ENCODE assay signal across 13 mouse cellular contexts in genomic region chr3:75498961-75499960, GRCm38 (mm10). TPM values are rescaled to one million over a fixed set of nuclear protein-coding genes. Genes with fewer than 3 reads are reported as not detected.
DNase-seq lines count a peak whose midpoint lies in the region; ATAC-seq and TF ChIP-seq lines count a peak whose summit lies in the region.
"Had no signal": no experiment of that assay in that cellular context is flagged by ENCODE, and none has a peak within 500 bp of the region (broad histone marks: within the 10 kb centered on the region; RNA-seq: fewer than 3 reads in every experiment).

No protein-coding gene starts in this region.

- WGBS in stomach, embryonic 15.5 days, result 74% methylated on average over 7 of the region's 7 CpGs

- dilution Hi-C loops in CH12.LX (cut with MboI; ENCODE audit: extremely low pct_ligation_motif_present, extremely low pct_unique_long_range_greater_than_20kb, low sequenced_read_pairs), result no loop called here

- TF ChIP-seq RAD21 in CH12.LX (IDR thresholded peaks at IDR 0.05; ENCODE audit: low read depth, low read length), result peak; percentile 1

- H3K27me3 ChIP-seq in CH12.LX (replicated peaks), result no peaks in the 10 kb centered on the region
- no peaks in the 10 kb centered on the region for H3K27me3 ChIP-seq in stomach, embryonic 15.5 days (replicated peaks)
- H3K27me3 ChIP-seq: heart, embryonic 15.5 days had no signal

- H3K4me3 ChIP-seq in CH12.LX (replicated peaks in 1 of 3; ENCODE audit: low read depth in 2 of 3, low read length in 2 of 3, poor library complexity in 1 of 3), result no peak overlapping the region
- H3K4me3 ChIP-seq in stomach, embryonic 15.5 days (replicated peaks), result no peak overlapping the region
- H3K4me3 ChIP-seq: heart, embryonic 15.5 days; midbrain, embryonic 10.5 days had no signal

- no peaks in the 10 kb centered on the region for H3K36me3 ChIP-seq in CH12.LX (replicated peaks in 1 of 2; ENCODE audit: control insufficient read depth in 1 of 2, insufficient read depth in 1 of 2, low read length in 1 of 2)
- H3K36me3 ChIP-seq in stomach, embryonic 15.5 days, result no peaks in the 10 kb centered on the region
- H3K36me3 ChIP-seq: heart, embryonic 15.5 days; midbrain, embryonic 10.5 days had no signal

- in situ Hi-C loops in CH12.LX (cut with MboI; ENCODE audit: low pct_ligation_motif_present, low pct_unique_long_range_greater_than_20kb, low sequenced_read_pairs), result no loop called here

- no peak for TF ChIP-seq POLR2A in CH12.LX (IDR thresholded peaks at IDR 0.05; ENCODE audit: low read depth, low read length)

- H3K9ac ChIP-seq in CH12.LX (ENCODE audit: insufficient read depth, low read depth), result no peak overlapping the region
- H3K9ac ChIP-seq in stomach, embryonic 15.5 days, result no peak overlapping the region
- H3K9ac ChIP-seq: heart, embryonic 15.5 days had no signal

- peak overlapping the region; percentile 84 for H3K4me2 ChIP-seq in CH12.LX (ENCODE audit: insufficient read depth, low read depth, poor library complexity, severe bottlenecking)
- no peak overlapping the region for H3K4me2 ChIP-seq in stomach, embryonic 15.5 days
- H3K4me2 ChIP-seq: heart, embryonic 15.5 days had no signal

- peak; percentile 0 for DNase-seq in spleen, adult 12 weeks (ENCODE audit: low spot score)
- no peak for DNase-seq in spleen, postnatal 10 days (ENCODE audit: low spot score in 2 of 2)
- DNase-seq in CH12.LX (ENCODE audit: extremely low read depth), result peak; percentile 53
- DNase-seq in gastrocnemius, adult 8-10 months (ENCODE audit: low spot score in 2 of 2), result no peak
- DNase-seq in gastrocnemius, postnatal 36 days, result no peak
- DNase-seq in MN1 (ENCODE audit: low spot score), result no peak
- DNase-seq: kidney, adult 11 months; liver had no signal

- H3K4me1 ChIP-seq in CH12.LX (ENCODE audit: control insufficient read depth in 1 of 2, insufficient read depth in 2 of 2), result peaks cover 6 to 17% of the 10 kb centered on the region in 2 experiments
- no peaks in the 10 kb centered on the region for H3K4me1 ChIP-seq in stomach, embryonic 15.5 days
- H3K4me1 ChIP-seq: heart, embryonic 15.5 days; midbrain, embryonic 10.5 days had no signal

- H3K79me2 ChIP-seq in CH12.LX (replicated peaks; ENCODE audit: control insufficient read depth, extremely low read depth, insufficient read depth, poor library complexity, severe bottlenecking), result no peaks in the 10 kb centered on the region

- peak; percentile 49 for TF ChIP-seq EP300 in CH12.LX (IDR thresholded peaks at IDR 0.05; ENCODE audit: low read length)

- intact Hi-C loops in gastrocnemius, postnatal 36 days (cut with DNase I), result no loop called here

- TF ChIP-seq CTCF in CH12.LX (conservative IDR thresholded peaks at IDR 0.05 in 1 of 2, IDR thresholded peaks at IDR 0.05 in 1 of 2; ENCODE audit: low read depth in 2 of 2, low read length in 2 of 2), result peak in 1 of 2 experiments; percentile 38; a peak in 2 of 4 replicates

- no peak overlapping the region for H3K27ac ChIP-seq in CH12.LX (ENCODE audit: insufficient read depth, low read depth)
- H3K27ac ChIP-seq in stomach, embryonic 15.5 days, result no peak overlapping the region
- H3K27ac ChIP-seq: heart, embryonic 15.5 days; midbrain, embryonic 10.5 days had no signal

- no peaks in the 10 kb centered on the region for H3K9me3 ChIP-seq in CH12.LX (replicated peaks; ENCODE audit: low read length)
- no peaks in the 10 kb centered on the region for H3K9me3 ChIP-seq in stomach, embryonic 15.5 days
- H3K9me3 ChIP-seq: heart, embryonic 15.5 days; midbrain, embryonic 10.5 days had no signal

- ATAC-seq in granulocyte monocyte progenitor cell, adult 5-6 weeks (replicated peaks; ENCODE audit: poor library complexity, severe bottlenecking), result peak; percentile 98
- ATAC-seq in stomach, embryonic 15.5 days (ENCODE audit: insufficient read depth, low FRiP score, low read depth), result 0 out of 2 replicates have a peak, but pooled peaks have one; percentile 31

TF ChIP-seq in CH12.LX, 34 proteins besides CTCF, POLR2A, EP300 and RAD21:
- peak; percentile 17; the same call in 1 of the 2 replicates for TF ChIP-seq SMC3 (IDR thresholded peaks at IDR 0.05; ENCODE audit: low read depth, low read length)
- no peak for TF ChIP-seq ZKSCAN1 (IDR thresholded peaks at IDR 0.05; ENCODE audit: borderline replicate concordance, low read depth, low read length)
- TF ChIP-seq MAZ (IDR thresholded peaks at IDR 0.05; ENCODE audit: low read depth, low read length), result no peak
- TF ChIP-seq POLR2AphosphoS2 (IDR thresholded peaks at IDR 0.05; ENCODE audit: low read depth, low read length), result no peak

RNA-seq across cellular contexts. Expression of gene Wdr49, which starts 17.3 kb away (rescaled TPM):
- total RNA-seq in CH12.LX (2012; rRNA removed), result not detected in 2 replicates
- total RNA-seq in CH12.LX (2014; rRNA removed), result not detected in 2 replicates
- polyA plus RNA-seq in CH12.LX (2012; ENCODE audit: insufficient read length, low read depth), result not detected in 2 replicates
- not detected in 2 replicates for total RNA-seq in granulocyte monocyte progenitor cell, adult 5-6 weeks (2014; fragmentation: Nextera tagmentation)
- 0.46 TPM in 1 of 2 replicates, not detected in the other for total RNA-seq in granulocyte monocyte progenitor cell, adult 5-6 weeks (2017)
- 0.05 TPM in 1 of 2 replicates, not detected in the other for polyA plus RNA-seq in stomach, embryonic 15.5 days (2015; fragmentation: Nextera tagmentation; extraction: Ambion mirVana)
- total RNA-seq in gastrocnemius, adult 8-10 months (2022), result not detected
- total RNA-seq in gastrocnemius, postnatal 36 days (2021), result not detected
- polyA plus RNA-seq: embryonic facial prominence, embryonic 11.5 days; heart, embryonic 15.5 days; midbrain, embryonic 10.5 days had no signal

RNA-seq across cellular contexts. Expression of gene Pdcd10, which starts 57.4 kb away (rescaled TPM):
- total RNA-seq in CH12.LX (2012; rRNA removed) (37.1 and 43.9 TPM in 2 replicates), CH12.LX (2014; rRNA removed) (142 and 175 TPM in 2 replicates)
- 69.1 and 73.6 TPM in 2 replicates for polyA plus RNA-seq in CH12.LX (2012; ENCODE audit: insufficient read length, low read depth)
- 44.0 and 61.8 TPM in 2 replicates for total RNA-seq in granulocyte monocyte progenitor cell, adult 5-6 weeks (2014; fragmentation: Nextera tagmentation)
- total RNA-seq in granulocyte monocyte progenitor cell, adult 5-6 weeks (2017), result 126 and 169 TPM in 2 replicates
- polyA plus RNA-seq in stomach, embryonic 15.5 days (2015; fragmentation: Nextera tagmentation; extraction: Ambion mirVana), result 83.9 and 86.8 TPM in 2 replicates
- total RNA-seq in gastrocnemius, adult 8-10 months (2022), result 10 to 100 TPM; 12.4 to 15.2 (median 13.7) TPM
- total RNA-seq in gastrocnemius, postnatal 36 days (2021), result 10 to 100 TPM; 12.7 to 14.6 TPM

RNA-seq across cellular contexts. Expression of gene Serpini1, which starts 58.1 kb away (rescaled TPM):
- total RNA-seq in CH12.LX (2012; rRNA removed), result 1.2 TPM in 2 replicates
- total RNA-seq in CH12.LX (2014; rRNA removed), result 2.5 and 3.5 TPM in 2 replicates
- polyA plus RNA-seq in CH12.LX (2012; ENCODE audit: insufficient read length, low read depth), result 1.1 and 2.2 TPM in 2 replicates
- 0.53 and 8.3 TPM in 2 replicates for total RNA-seq in granulocyte monocyte progenitor cell, adult 5-6 weeks (2014; fragmentation: Nextera tagmentation)
- total RNA-seq in granulocyte monocyte progenitor cell, adult 5-6 weeks (2017), result 1.2 and 1.3 TPM in 2 replicates
- polyA plus RNA-seq in stomach, embryonic 15.5 days (2015; fragmentation: Nextera tagmentation; extraction: Ambion mirVana), result 20.7 and 29.0 TPM in 2 replicates
- 1 to 10 TPM in 1 of 4 experiments, under 1 TPM in 3; 0.29 to 1.1 (median 0.50) TPM for total RNA-seq in gastrocnemius, adult 8-10 months (2022)
- 1 to 10 TPM in 1 of 2 experiments, under 1 TPM in 1; 0.92 to 2.1 TPM for total RNA-seq in gastrocnemius, postnatal 36 days (2021)

Comparison
In these comparisons a context has a peak if more than half of its experiments do, and no peak if none do; other contexts are left out.
1. DNase-seq: peak in spleen, adult 12 weeks (single experiment) and CH12.LX (single experiment); none in spleen, postnatal 10 days (0 of 2), gastrocnemius, adult 8-10 months (0 of 2), gastrocnemius, postnatal 36 days (0 of 2) and MN1 (single experiment).